Mouse (Mus musculus) liver, embryonic 13.5 days (tissue): ENCODE measurements at regions not wholly inside any gene's neighbourhood (a gene's known extent, or its start where the extent isn't known, plus 50 kb on each side); places are given as distances from the start of the nearest gene placed in this dataset.

ENCODE experiments used
- ATAC-seq: fragments of 200-750 bp; cut with Nextera tagmentation; 2 replicates; pipeline ENCODE4 v1.8.0; 2017; ENCODE audit warnings: low read depth, mild to moderate bottlenecking, moderate number of reproducible peaks, moderate library complexity
- DNase-seq: peaks from one replicate; pipeline ENCODE4 v3.0.0; 2022
- H3K27ac ChIP-seq: fragments of 300-500 bp; sonication (generic); 2 replicates; pipeline ENCODE4 v1.5.1; 2015; ENCODE audit warnings: moderate library complexity, mild to moderate bottlenecking, inconsistent platforms
- H3K27me3 ChIP-seq: fragments of 300-500 bp; sonication (generic); 2 replicates; pipeline ENCODE4 v1.6.1; 2015; ENCODE audit warnings: mild to moderate bottlenecking, inconsistent platforms
- H3K36me3 ChIP-seq: fragments of 300-500 bp; sonication (generic); 2 replicates; pipeline ENCODE4 v1.6.1; 2015; ENCODE audit warnings: mild to moderate bottlenecking, inconsistent platforms
- H3K4me1 ChIP-seq: fragments of 300-500 bp; sonication (generic); replicated peaks from 2 replicates; pipeline ENCODE4 v1.6.1; 2015; ENCODE audit warnings: inconsistent platforms
- H3K4me2 ChIP-seq: fragments of 300-500 bp; sonication (generic); 2 replicates; pipeline ENCODE4 v1.6.1; 2015; ENCODE audit warnings: inconsistent platforms, mild to moderate bottlenecking, moderate library complexity
- H3K4me3 ChIP-seq: fragments of 300-500 bp; sonication (generic); replicated peaks from 2 replicates; pipeline ENCODE4 v1.5.1; 2015; ENCODE audit warnings: mild to moderate bottlenecking, inconsistent platforms
- H3K9ac ChIP-seq: fragments of 300-500 bp; sonication (generic); 2 replicates; pipeline ENCODE4 v1.6.1; 2015; ENCODE audit warnings: mild to moderate bottlenecking, inconsistent platforms
- H3K9me3 ChIP-seq: fragments of 300-500 bp; sonication (generic); replicated peaks from 2 replicates; pipeline ENCODE4 v1.6.1; 2016; ENCODE audit warnings: inconsistent platforms
- WGBS: fragments of 180-500 bp; shearing (Covaris S2); methylation state at CpG from one replicate; pipeline ENCODE4 v1.1.7; 2015; ENCODE audit not compliant: insufficient replicate concordance; 5-methylcytosine and 5-hydroxymethylcytosine counted together

DNA sequence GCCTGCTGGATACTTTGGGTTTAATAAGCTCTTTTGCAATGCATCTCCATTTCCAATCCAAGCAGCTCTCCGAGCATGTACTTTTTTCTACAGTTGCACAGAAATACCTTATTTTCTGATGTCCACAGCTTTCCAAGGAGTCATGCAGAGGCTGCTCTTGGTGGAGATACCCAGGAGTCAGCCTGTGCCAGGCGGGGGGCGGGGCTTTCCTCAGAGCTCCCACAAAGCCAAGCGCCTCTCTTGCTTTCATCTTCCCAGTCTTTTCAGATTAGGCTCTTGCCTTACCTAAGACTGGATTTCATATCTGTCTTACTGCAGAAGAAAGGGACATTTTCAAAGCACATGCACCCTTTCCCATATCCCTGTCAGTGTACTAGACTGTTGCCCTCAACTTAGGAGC, 73.9 kb upstream of the Satb1 start:
- no peak overlapping the region for H3K4me3 ChIP-seq
- H3K36me3 ChIP-seq: no peaks in the 10 kb centered on the region
- no peak overlapping the region for H3K4me2 ChIP-seq
- no peak overlapping the region for H3K9ac ChIP-seq
- DNase-seq (no peak), ATAC-seq (no peak)
- H3K27ac ChIP-seq: no peak overlapping the region
- H3K4me1 ChIP-seq: no peaks in the 10 kb centered on the region
- H3K9me3 ChIP-seq: no peaks in the 10 kb centered on the region
- no peaks in the 10 kb centered on the region for H3K27me3 ChIP-seq
- 57% methylated on average over 4 of the region's 4 CpGs for WGBS

DNA sequence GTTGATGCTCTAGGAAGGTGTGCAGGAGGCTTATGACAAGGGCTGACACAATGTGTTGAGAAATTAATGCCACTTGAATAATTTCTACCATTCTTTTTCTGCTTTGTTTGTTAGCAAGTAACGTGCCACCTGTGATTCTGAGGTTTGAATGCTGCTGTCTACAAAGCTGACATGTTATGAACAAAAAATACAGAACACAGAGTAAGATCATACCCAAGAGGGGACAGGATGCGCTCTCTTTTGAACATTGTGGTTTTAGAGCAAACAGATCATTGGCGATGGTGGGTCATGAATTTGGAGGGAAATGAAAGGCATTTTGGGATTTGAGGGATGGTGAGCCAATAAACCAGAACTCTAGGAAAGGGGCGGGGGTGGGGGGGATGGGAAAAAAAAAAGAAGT, 73.3 kb upstream of the Satb1 start:
- Histone ChIP-seq H3K36me3 (no peaks in the 10 kb centered on the region), H3K4me1 (no peaks in the 10 kb centered on the region), H3K9ac (no peak overlapping the region), H3K27me3 (no peaks in the 10 kb centered on the region), H3K27ac (no peak overlapping the region), H3K4me2 (no peak overlapping the region), H3K9me3 (no peaks in the 10 kb centered on the region), H3K4me3 (no peak overlapping the region)
- DNase-seq (no peak), ATAC-seq (no peak)
- 62% methylated on average over 4 of the region's 4 CpGs for WGBS

DNA sequence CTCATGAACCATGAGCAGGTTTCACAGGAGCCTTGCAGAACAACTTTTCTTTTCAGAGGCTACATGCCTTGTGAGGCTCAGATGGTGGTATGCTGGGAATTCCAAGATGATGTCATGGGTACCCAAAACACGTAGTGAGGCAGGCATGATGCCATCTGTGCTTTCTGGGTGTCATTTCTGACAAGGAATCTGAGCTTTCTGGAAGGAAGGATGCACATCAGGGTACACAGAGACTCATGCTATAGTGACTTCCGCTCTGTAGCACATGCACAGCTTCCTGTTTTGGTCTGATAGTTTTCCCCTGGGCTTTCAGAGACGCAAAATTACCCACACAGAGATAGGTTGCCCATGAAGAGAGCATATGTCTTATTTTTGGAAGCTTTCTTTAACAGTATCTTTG, 70.8 kb upstream of the Satb1 start:
- Histone ChIP-seq H3K36me3 (no peaks in the 10 kb centered on the region), H3K4me1 (no peaks in the 10 kb centered on the region), H3K4me2 (no peak overlapping the region), H3K27me3 (no peaks in the 10 kb centered on the region), H3K27ac (no peak overlapping the region), H3K9ac (no peak overlapping the region), H3K4me3 (no peak overlapping the region), H3K9me3 (no peaks in the 10 kb centered on the region)
- WGBS: 17% methylated on average over 3 of the region's 3 CpGs
- no peak for ATAC-seq
- no peak for DNase-seq

DNA sequence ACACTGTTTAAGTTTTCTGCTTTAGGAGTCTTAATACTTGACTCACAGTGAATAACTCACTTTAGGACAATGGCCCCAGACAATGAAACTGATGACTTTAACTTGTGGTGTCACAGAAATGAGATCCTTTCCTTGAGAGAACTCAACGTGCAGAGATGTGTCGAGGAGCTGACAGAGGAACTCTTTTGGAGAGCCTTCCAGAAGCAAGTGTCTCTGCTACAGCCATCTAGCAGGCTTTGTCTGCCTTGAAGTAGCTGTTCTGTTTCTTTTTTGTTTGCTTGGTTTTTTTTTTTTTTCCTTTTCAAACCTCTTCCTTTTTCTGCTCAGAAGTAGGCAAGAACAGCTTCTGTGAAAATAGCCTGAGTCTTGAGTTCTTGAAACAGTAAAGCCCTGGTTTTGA, 66.3 kb upstream of the Satb1 start:
- Histone ChIP-seq H3K27me3 (no peaks in the 10 kb centered on the region), H3K4me2 (no peak overlapping the region), H3K4me1 (no peaks in the 10 kb centered on the region), H3K36me3 (no peaks in the 10 kb centered on the region), H3K27ac (no peak overlapping the region), H3K9ac (no peak overlapping the region), H3K9me3 (no peaks in the 10 kb centered on the region), H3K4me3 (no peak overlapping the region)
- DNase-seq (no peak), ATAC-seq (no peak)
- WGBS: 46% methylated on average over 2 of the region's 2 CpGs

DNA sequence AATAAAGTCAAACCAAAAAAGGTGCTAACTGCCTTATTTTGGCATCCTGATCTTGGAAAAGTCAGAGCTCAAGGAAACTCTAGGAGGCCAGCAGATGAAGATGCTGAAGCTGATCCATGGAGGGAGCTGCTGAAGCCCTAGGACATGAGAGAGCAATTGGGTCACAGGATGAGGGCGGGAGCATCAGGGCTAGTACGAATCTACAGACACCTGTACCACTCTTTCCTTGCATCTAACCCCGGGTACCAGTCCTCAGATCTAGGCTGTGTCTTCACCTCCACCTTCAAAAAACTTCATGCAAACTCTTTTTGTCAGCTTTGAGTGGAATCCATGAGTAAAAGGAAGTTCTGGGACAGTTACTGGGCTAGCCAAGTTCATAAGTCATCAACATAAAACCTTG, 63.1 kb upstream of the Satb1 start:
- 70% methylated on average over 3 of the region's 3 CpGs for WGBS
- H3K27ac ChIP-seq: no peak overlapping the region
- DNase-seq (no peak), ATAC-seq (no peak)
- no peak overlapping the region for H3K4me2 ChIP-seq
- no peaks in the 10 kb centered on the region for H3K4me1 ChIP-seq
- no peak overlapping the region for H3K9ac ChIP-seq
- H3K9me3 ChIP-seq: no peaks in the 10 kb centered on the region
- H3K27me3 ChIP-seq: no peaks in the 10 kb centered on the region
- H3K4me3 ChIP-seq: no peak overlapping the region
- H3K36me3 ChIP-seq: no peaks in the 10 kb centered on the region

GRCm38 (mm10) chr17:51894278-51894677, 61.2 kb upstream of the Satb1 start:
- DNase-seq (no peak), ATAC-seq (no peak)
- no peak overlapping the region for H3K4me3 ChIP-seq
- H3K27ac ChIP-seq: no peak overlapping the region
- H3K36me3 ChIP-seq: no peaks in the 10 kb centered on the region
- no peak overlapping the region for H3K9ac ChIP-seq
- H3K4me2 ChIP-seq: no peak overlapping the region
- no peaks in the 10 kb centered on the region for H3K4me1 ChIP-seq
- no peaks in the 10 kb centered on the region for H3K27me3 ChIP-seq
- WGBS: 69% methylated on average over 8 of the region's 8 CpGs
- H3K9me3 ChIP-seq: no peaks in the 10 kb centered on the region

DNA sequence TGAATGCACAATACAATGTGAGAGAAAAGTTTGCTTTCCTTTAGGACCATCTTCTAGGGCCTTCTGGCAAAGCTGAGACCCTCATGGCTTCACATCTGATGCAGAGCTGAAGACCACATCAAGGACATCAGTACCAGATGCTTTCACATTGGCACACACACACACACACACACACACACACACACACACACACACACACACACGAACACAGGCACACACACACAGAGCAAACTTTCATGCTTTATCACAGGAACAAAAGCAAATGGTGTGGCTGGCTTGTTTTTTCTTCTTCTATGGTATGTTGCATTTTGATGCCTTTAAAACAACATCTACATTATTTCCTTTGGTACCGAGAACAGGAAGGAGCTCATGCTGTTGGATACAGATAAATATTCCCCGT, 59.8 kb upstream of the Satb1 start:
- 26% methylated on average over 3 of the region's 3 CpGs for WGBS
- H3K27me3 ChIP-seq: no peaks in the 10 kb centered on the region
- H3K4me1 ChIP-seq: no peaks in the 10 kb centered on the region
- no peak overlapping the region for H3K4me2 ChIP-seq
- no peaks in the 10 kb centered on the region for H3K36me3 ChIP-seq
- H3K9me3 ChIP-seq: no peaks in the 10 kb centered on the region
- no peak overlapping the region for H3K4me3 ChIP-seq
- H3K27ac ChIP-seq: no peak overlapping the region
- ATAC-seq (no peak), DNase-seq (no peak)
- H3K9ac ChIP-seq: no peak overlapping the region

GRCm38 (mm10) chr17:51892159-51892558, 59.1 kb upstream of the Satb1 start:
- Histone ChIP-seq H3K4me1 (no peaks in the 10 kb centered on the region), H3K27me3 (no peaks in the 10 kb centered on the region), H3K4me2 (no peak overlapping the region), H3K9me3 (no peaks in the 10 kb centered on the region), H3K4me3 (no peak overlapping the region), H3K36me3 (no peaks in the 10 kb centered on the region), H3K27ac (no peak overlapping the region), H3K9ac (no peak overlapping the region)
- no peak for ATAC-seq
- 57% methylated on average over 4 of the region's 4 CpGs for WGBS
- no peak for DNase-seq
